Mouse (Mus musculus) E14TG2a.4 (cell line): ENCODE data around the gene Ajap1.

Experiments
- CTCF ChIP-seq: conservative IDR thresholded peaks from 2 replicates; pipeline ENCODE4 v1.5.1; 2014; ENCODE audit warnings: low read length
- NANOG ChIP-seq: IDR thresholded peaks from 2 replicates; pipeline ENCODE4 v1.6.1; 2014; ENCODE audit warnings: borderline replicate concordance, low read length, mixed read lengths
- POU5F1 ChIP-seq: IDR thresholded peaks from 2 replicates; pipeline ENCODE4 v1.6.1; 2014; ENCODE audit warnings: low read length, borderline replicate concordance

GRCm38 (mm10) chr4:153458821-153459220 is 23.8 kb downstream of the Ajap1 start:
- TF ChIP-seq CTCF (no peak), POU5F1 (no peak), NANOG (no peak)
